Mouse (Mus musculus): ENCODE results near the gene Fis1.
A peak's percentile ranks its signal among the peaks of the same experiment; 100 is the strongest.

- TF ChIP-seq POLR2A (IDR thresholded peaks at IDR 0.05; ENCODE audit: borderline replicate concordance, control insufficient read depth, low read depth, low read length) (no peak), CTCF (IDR thresholded peaks at IDR 0.05; ENCODE audit: control insufficient read depth, insufficient read depth, low read length) (peak; percentile 97)
Measured at GRCm38 (mm10) chr5:136962501-136962900, 9.4 kb downstream of the Fis1 start.

Data from bone marrow, adult 2 months (tissue).